Mouse (Mus musculus): ENCODE results near the gene Gm28042. TPM values are rescaled to one million over a fixed set of nuclear protein-coding genes. Genes with fewer than 3 reads are reported as not detected.

Gm28042 gene
- total and polyA plus RNA-seq, 3 experiments: 0.77 to 1.9 (median 1.8) TPM

DNA sequence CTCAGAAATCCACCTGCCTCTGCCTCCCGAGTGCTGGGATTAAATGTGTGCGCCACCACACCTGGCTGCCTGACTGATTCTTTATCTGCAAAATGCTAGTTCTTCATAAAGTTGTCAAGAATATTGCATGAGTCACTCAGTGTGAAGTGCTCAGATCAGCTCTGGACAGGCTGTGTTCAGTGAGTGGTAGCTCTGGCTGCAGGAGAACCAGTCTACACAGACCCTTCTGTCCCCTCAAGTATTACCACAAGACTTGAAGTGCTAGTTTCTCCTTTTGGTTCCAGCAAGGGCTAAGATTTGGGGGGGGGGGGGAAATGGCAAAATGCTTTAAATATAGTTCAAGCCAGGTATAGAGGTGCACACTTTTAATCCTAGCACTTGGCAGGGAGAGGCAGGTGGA, 39.9 kb upstream of the Gm28042 start (continued):
- TF ChIP-seq CHD1 (IDR thresholded peaks at IDR 0.05; ENCODE audit: low read depth, low read length): no peak

DNA sequence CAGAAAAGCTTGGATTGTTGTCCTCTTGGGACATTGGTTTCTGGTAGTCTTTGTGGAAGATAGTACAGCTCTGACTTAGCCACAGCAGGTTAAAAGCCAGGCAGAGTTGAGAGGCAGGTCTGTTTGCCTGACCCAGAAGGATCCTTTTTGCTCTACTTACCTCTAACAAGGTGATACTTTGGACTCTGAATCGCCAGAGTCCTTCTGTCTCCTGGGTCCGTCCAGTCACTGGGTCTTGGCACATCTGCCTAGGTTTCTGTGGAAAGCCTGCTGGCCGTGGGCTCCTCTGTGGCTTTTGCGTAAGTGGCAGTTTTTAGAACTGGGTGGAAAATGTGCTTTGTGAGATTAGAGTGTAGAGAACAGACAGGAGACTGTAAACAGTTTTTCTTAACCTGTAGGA, 38.3 kb upstream of the Gm28042 start:
- Histone ChIP-seq H3K27me3 (replicated peaks) (no peaks in the 10 kb centered on the region), H3K9ac (ENCODE audit: insufficient read depth, low read depth) (no peak overlapping the region), H3K79me2 (replicated peaks; ENCODE audit: control insufficient read depth, extremely low read depth, insufficient read depth, poor library complexity, severe bottlenecking) (no peaks in the 10 kb centered on the region), H3K4me2 (ENCODE audit: insufficient read depth, low read depth, poor library complexity, severe bottlenecking) (no peak overlapping the region), H3K36me3 (replicated peaks in 1 of 2; ENCODE audit: control insufficient read depth in 1 of 2, insufficient read depth in 1 of 2, low read length in 1 of 2) (peaks cover 0 to 7% of the 10 kb centered on the region in 2 experiments), H3K4me3 (replicated peaks in 1 of 3; ENCODE audit: low read depth in 2 of 3, low read length in 2 of 3, poor library complexity in 1 of 3) (no peak overlapping the region), H3K27ac (ENCODE audit: insufficient read depth, low read depth) (no peak overlapping the region), H3K4me1 (ENCODE audit: control insufficient read depth in 1 of 2, insufficient read depth in 2 of 2) (peaks cover 5 to 19% of the 10 kb centered on the region in 2 experiments; a peak in 3 of 4 replicates), H3K9me3 (replicated peaks; ENCODE audit: low read length) (no peaks in the 10 kb centered on the region)
- no peak for DNase-seq (ENCODE audit: extremely low read depth)
- dilution Hi-C loops (cut with MboI; ENCODE audit: extremely low pct_ligation_motif_present, extremely low pct_unique_long_range_greater_than_20kb, low sequenced_read_pairs): no loop called here
- TF ChIP-seq TCF12 (IDR thresholded peaks at IDR 0.05; ENCODE audit: low read depth, low read length): no peak
- no peak for TF ChIP-seq JUN (IDR thresholded peaks at IDR 0.05; ENCODE audit: insufficient read depth, low read depth, low read length)
- TF ChIP-seq MYC (IDR thresholded peaks at IDR 0.05; ENCODE audit: low read depth, low read length): no peak
- TF ChIP-seq ZKSCAN1 (IDR thresholded peaks at IDR 0.05; ENCODE audit: borderline replicate concordance, low read depth, low read length): no peak
- no peak for TF ChIP-seq BHLHE40 (IDR thresholded peaks at IDR 0.05; ENCODE audit: low read depth, low read length)
- TF ChIP-seq ZC3H11A (IDR thresholded peaks at IDR 0.05; ENCODE audit: low read depth, low read length): no peak
- no peak for TF ChIP-seq ZMIZ1 (IDR thresholded peaks at IDR 0.05; ENCODE audit: low read depth, low read length)
- TF ChIP-seq RAD21 (IDR thresholded peaks at IDR 0.05; ENCODE audit: low read depth, low read length): no peak
- no peak for TF ChIP-seq CHD2 (IDR thresholded peaks at IDR 0.05; ENCODE audit: low read length)
- no peak for TF ChIP-seq E2F4 (IDR thresholded peaks at IDR 0.05; ENCODE audit: insufficient replicate concordance, low read depth, low read length)
- no peak for TF ChIP-seq HCFC1 (IDR thresholded peaks at IDR 0.05; ENCODE audit: low read depth, low read length)
- in situ Hi-C loops (cut with MboI; ENCODE audit: low pct_ligation_motif_present, low pct_unique_long_range_greater_than_20kb, low sequenced_read_pairs): no loop called here

DNA sequence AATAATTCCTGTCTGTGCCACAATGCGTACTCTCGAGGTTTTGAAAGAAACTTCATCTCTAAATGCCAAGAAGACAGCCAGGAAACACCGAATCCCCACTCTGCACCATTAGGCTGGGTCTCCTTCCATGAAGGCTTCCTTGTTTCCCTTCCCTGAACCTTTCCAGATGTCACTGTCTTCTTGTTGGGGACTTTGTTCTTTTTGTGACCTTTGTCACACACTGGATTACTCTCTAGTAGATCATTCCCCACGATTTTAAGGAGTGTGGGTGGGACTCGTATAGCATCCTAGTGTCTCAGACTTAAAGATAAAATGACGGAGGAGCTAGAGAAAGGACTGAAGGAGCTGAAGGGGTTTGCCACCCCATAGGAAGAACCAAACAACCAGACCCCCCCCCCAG, 36.4 kb upstream of the Gm28042 start:
- H3K36me3 ChIP-seq (replicated peaks in 1 of 2; ENCODE audit: control insufficient read depth in 1 of 2, insufficient read depth in 1 of 2, low read length in 1 of 2): peaks cover 0 to 7% of the 10 kb centered on the region in 2 experiments
- H3K9me3 ChIP-seq (replicated peaks; ENCODE audit: low read length): no peaks in the 10 kb centered on the region
- dilution Hi-C loops (cut with MboI; ENCODE audit: extremely low pct_ligation_motif_present, extremely low pct_unique_long_range_greater_than_20kb, low sequenced_read_pairs): no loop called here
- peaks cover 13 to 38% of the 10 kb centered on the region in 2 experiments for H3K4me1 ChIP-seq (ENCODE audit: control insufficient read depth in 1 of 2, insufficient read depth in 2 of 2)
- TF ChIP-seq SMC3 (IDR thresholded peaks at IDR 0.05; ENCODE audit: low read depth, low read length) (no peak), JUND (conservative IDR thresholded peaks at IDR 0.05; ENCODE audit: low read depth, low read length) (no peak), JUN (IDR thresholded peaks at IDR 0.05; ENCODE audit: insufficient read depth, low read depth, low read length) (no peak), RCOR1 (conservative IDR thresholded peaks at IDR 0.05; ENCODE audit: low read depth, low read length) (no peak), MEF2A (IDR thresholded peaks at IDR 0.05; ENCODE audit: borderline replicate concordance, low read depth, low read length) (no peak), GABPA (IDR thresholded peaks at IDR 0.05; ENCODE audit: insufficient replicate concordance, low read depth, low read length) (no peak), IRF4 (IDR thresholded peaks at IDR 0.05; ENCODE audit: low read depth, low read length) (no peak), CTCF (conservative IDR thresholded peaks at IDR 0.05 in 1 of 2, IDR thresholded peaks at IDR 0.05 in 1 of 2; ENCODE audit: low read depth in 2 of 2, low read length in 2 of 2) (no peak), ZNF384 (IDR thresholded peaks at IDR 0.05; ENCODE audit: low read depth, low read length) (no peak), NRF1 (IDR thresholded peaks at IDR 0.05; ENCODE audit: low read depth, low read length) (no peak), NELFE (IDR thresholded peaks at IDR 0.05; ENCODE audit: low read depth, low read length) (no peak), HCFC1 (IDR thresholded peaks at IDR 0.05; ENCODE audit: low read depth, low read length) (no peak), MAZ (IDR thresholded peaks at IDR 0.05; ENCODE audit: low read depth, low read length) (no peak), KAT2A (IDR thresholded peaks at IDR 0.05; ENCODE audit: insufficient replicate concordance, low read length) (no peak), SIN3A (IDR thresholded peaks at IDR 0.05; ENCODE audit: low read length) (no peak), TBP (conservative IDR thresholded peaks at IDR 0.05; ENCODE audit: low read depth, low read length) (no peak), BHLHE40 (IDR thresholded peaks at IDR 0.05; ENCODE audit: low read depth, low read length) (no peak), MAFK (IDR thresholded peaks at IDR 0.05; ENCODE audit: insufficient replicate concordance, low read length) (no peak), MAX (IDR thresholded peaks at IDR 0.05; ENCODE audit: low read length) (no peak)
- no peak overlapping the region for H3K27ac ChIP-seq (ENCODE audit: insufficient read depth, low read depth)
- H3K79me2 ChIP-seq (replicated peaks; ENCODE audit: control insufficient read depth, extremely low read depth, insufficient read depth, poor library complexity, severe bottlenecking): no peaks in the 10 kb centered on the region
- DNase-seq (ENCODE audit: extremely low read depth): no peak
- no peaks in the 10 kb centered on the region for H3K27me3 ChIP-seq (replicated peaks)
- no peak overlapping the region for H3K9ac ChIP-seq (ENCODE audit: insufficient read depth, low read depth)
- H3K4me3 ChIP-seq (replicated peaks in 1 of 3; ENCODE audit: low read depth in 2 of 3, low read length in 2 of 3, poor library complexity in 1 of 3): no peak overlapping the region
- in situ Hi-C loops (cut with MboI; ENCODE audit: low pct_ligation_motif_present, low pct_unique_long_range_greater_than_20kb, low sequenced_read_pairs): no loop called here
- no peak overlapping the region for H3K4me2 ChIP-seq (ENCODE audit: insufficient read depth, low read depth, poor library complexity, severe bottlenecking)
